15 mouse cellular contexts compared by ENCODE assay signal in the genomic region with DNA sequence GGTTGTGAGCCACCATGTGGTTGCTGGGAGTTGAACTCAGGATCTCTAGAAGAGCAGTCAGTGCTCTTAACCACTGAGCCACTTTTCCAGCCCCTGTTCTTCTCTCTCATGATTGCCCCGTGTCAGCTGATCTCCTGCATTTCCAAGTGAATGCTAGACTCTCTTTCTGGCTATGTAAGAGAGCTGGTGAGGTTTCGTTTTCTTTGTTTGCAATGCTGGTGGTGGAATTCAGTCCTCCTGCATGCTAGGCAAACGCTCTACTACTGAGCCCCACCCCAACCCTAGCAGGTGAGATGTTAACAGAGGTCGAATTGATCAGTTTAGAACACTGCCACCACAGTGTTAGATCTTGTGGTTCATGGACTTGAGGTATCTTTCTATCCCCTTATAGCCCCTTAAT. TPM values are rescaled to one million over a fixed set of nuclear protein-coding genes. Genes with fewer than 3 reads are reported as not detected.
"Had no signal": no experiment of that assay in that cellular context is flagged by ENCODE, and none has a peak within 500 bp of the region (broad histone marks: within the 10 kb centered on the region; RNA-seq: fewer than 3 reads in every experiment).

No protein-coding gene starts in this region.

- H3K9ac ChIP-seq: limb, embryonic 13.5 days; liver, embryonic 15.5 days; lung, embryonic 14.5 days; midbrain, embryonic 13.5 days; stomach, embryonic 15.5 days had no signal

- ATAC-seq: midbrain, embryonic 13.5 days had no signal

- H3K27ac ChIP-seq: layer of hippocampus, adult 2 months; limb, embryonic 13.5 days; midbrain, embryonic 13.5 days; stomach, embryonic 15.5 days had no signal

- DNase-seq: kidney, adult 18-20 months; kidney, postnatal 10 days; kidney, postnatal 4 days; left cerebral cortex, postnatal 4 days; lung, embryonic 14.5 days; lung, postnatal 14 days; right cerebral cortex, postnatal 14 days; thymus, postnatal 4 days had no signal

- H3K4me3 ChIP-seq: layer of hippocampus, adult 2 months; limb, embryonic 13.5 days; liver, embryonic 15.5 days; midbrain, embryonic 13.5 days; stomach, embryonic 15.5 days had no signal

- H3K4me1 ChIP-seq: limb, embryonic 13.5 days; midbrain, embryonic 13.5 days; stomach, embryonic 15.5 days had no signal

- H3K4me2 ChIP-seq: limb, embryonic 13.5 days; liver, embryonic 15.5 days; lung, embryonic 14.5 days; midbrain, embryonic 13.5 days; stomach, embryonic 15.5 days had no signal

- H3K9me3 ChIP-seq: limb, embryonic 13.5 days; liver, embryonic 15.5 days; midbrain, embryonic 13.5 days; stomach, embryonic 15.5 days had no signal

- H3K27me3 ChIP-seq: limb, embryonic 13.5 days; liver, embryonic 15.5 days; midbrain, embryonic 13.5 days; stomach, embryonic 15.5 days had no signal

RNA-seq across cellular contexts. Expression of a gene that starts 31.0 kb away (rescaled TPM):
- total RNA-seq: layer of hippocampus, adult 2 months; layer of hippocampus, postnatal 10 days; left cerebral cortex, postnatal 10 days; left cerebral cortex, postnatal 4 days had no signal
